Mouse (Mus musculus) frontal cortex, adult 2 months (tissue): ENCODE measurements around the gene Stpg2. TPM values are rescaled to one million over a fixed set of nuclear protein-coding genes. Genes with fewer than 3 reads are reported as not detected.
A peak's percentile ranks its signal among the peaks of the same experiment; 100 is the strongest.
"Not testable (repeated sequence)": the region's sequence is repeated elsewhere in the genome, so short reads cannot be mapped to it uniquely, and the experiment has no call there.

Experiments
- DNase-seq, 2 experiments: peaks; one replicate each; pipeline ENCODE4 v3.0.0; 2022; ENCODE audit warnings: low spot score in 1 of 2; ENCODE audit errors: extremely low spot score in 1 of 2
- polyA plus RNA-seq: library from polyadenylated mRNA; depleted of rRNA; stranded (reverse); fragments of >200 nt; gene quantifications from 2 replicates; pipeline ENCODE4 v1.2.3, GENCODE M21; 2012; rRNA removed

Stpg2 gene
- polyA plus RNA-seq = 0.12 TPM in 1 of 2 replicates, not detected in the other

DNA sequence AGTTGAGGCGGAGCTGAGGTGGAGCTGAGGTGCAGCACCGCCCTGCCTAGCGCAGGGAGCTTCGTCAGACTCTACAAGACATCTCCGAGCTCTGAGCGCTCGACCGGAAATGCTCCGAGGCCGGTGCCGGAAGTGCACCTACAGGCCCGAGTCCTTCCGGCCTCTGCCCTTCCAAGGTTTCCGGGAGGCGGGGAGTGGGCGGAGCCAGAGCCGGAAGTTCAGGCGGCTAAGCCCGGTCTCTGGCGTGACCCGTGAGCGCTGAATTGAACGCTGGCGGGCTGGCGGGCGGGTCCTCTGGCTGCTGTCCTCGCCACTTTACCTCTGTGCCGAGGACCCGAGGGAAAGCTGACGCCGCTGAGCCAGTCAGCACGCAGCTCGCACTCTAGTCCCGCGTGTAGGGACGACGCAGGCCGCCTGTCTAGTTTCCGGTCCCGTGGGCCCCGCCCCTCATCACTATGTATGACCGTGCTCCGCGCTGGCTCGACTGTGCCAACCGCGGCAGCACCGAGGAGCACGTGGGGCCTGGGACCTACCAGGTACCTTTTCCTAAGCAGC is at the start of gene Stpg2:
Gene Stpg2 (plus strand): TSS at position 251 of the 555 bp plus-strand sequence.
- DNase-seq = peak; percentile 94 to 96

DNA sequence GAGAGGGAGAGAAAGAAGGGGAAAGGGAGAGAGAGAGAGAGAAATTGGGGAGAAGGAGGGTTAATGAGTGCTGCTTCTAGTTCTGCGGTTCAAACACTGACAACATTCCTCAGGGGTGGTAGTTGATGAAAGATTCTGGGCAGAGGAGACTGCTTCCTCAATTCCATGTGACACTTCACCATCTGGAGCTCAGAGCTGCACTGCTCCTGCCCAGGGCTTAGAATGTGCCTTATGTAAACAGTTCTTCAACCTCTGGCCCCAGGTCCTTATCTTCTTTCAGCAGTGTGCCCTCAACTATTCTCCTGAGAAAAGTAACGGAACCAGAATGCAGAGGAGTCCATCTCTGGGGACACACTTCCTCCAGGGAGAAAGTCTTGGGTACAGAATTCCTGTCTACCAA is 43.3 kb upstream of the Stpg2 start:
- DNase-seq = peak in 1 of 2 experiments; percentile 22

DNA sequence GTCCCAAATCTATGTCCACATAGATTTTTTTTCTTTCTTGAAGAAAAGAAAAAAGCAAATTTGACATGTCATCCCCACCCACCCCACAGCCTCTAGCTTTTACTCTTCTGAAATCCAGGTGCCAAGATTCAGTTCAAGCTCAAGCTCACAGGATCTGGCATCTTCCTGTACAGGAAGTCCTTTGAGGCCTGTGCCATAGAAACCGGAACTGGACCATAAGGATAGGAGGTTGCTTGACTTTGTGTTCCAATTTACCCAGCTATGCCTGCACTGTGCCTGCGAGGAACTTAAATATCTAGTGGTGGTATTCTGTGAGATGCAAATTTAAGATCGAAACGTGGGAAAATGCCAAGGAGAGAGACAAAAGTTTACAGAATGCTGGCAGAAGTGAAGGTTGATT is 42.8 kb upstream of the Stpg2 start:
- no peak for DNase-seq

DNA sequence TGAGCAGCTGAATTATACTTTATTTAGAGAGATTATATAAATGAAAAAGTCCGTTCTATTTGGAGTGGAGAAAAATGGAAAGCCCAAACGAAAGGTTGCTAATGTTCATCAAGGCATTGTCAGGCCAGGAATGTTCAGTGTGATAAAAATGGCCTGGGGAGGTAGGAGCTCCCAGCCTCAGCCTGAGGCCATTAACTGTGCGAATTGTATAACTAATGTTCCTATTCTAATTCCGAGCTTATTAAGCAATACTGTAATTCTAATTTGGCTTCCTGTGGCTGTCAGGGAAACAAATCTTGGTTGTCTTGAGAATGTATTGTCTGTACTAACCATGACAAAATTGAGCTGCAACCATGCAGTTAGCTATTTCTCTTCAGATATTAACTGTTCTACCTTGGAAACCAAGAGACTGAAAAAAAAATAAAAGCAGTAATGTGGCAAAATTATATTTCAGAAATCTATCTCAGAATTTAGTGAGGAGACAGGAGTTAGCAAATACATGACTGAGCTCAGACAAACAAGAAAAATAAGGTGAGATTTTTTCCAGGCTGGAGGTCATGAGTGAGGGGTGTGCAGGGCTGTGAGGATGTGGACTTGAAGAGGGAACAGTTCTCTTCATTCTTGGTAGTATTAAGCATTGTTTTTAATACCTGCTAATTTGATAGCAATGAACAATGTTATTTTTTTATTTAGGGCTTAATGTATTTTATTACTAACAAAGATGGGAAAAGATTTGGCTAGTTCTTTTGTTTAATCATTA is 36.8 kb upstream of the Stpg2 start:
- DNase-seq = no peak

DNA sequence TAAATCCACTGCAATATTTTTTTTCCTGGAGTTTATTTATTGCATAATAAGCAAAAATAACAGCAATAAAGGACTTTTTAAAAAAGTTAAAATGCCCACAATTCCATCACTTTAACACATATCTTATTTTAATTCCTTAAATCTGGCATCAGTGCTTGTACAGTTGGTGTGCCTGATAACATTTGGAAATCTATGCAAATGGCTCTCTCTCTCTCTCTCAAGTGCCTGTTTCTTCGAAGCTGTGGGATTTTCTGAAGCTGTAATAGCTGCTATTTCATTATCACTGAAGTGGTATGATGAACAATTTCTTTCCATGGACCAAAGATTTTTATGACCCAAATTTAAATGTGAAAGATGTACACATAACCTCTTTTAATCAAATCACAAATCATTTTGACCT is 35.8 kb upstream of the Stpg2 start:
- no peak for DNase-seq

DNA sequence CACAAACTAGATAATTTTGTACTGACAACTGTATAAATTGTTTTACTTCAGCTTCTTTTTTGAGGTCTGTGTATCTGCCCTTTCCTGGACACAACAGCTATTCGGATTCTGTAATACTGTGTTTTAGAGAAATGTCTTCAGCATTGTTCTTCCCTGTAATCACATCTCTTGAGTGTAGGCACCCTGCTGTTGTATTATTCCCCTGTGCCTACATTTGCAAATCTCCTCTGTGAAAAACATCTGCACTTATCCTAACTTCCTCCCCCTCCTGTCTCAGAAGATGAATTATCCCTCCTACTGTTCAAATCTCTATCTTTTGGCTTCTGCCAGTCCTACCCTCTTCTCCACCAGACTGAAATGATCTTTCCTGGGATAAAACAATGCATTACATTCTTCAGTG is 28.6 kb upstream of the Stpg2 start:
- no peak for DNase-seq

DNA sequence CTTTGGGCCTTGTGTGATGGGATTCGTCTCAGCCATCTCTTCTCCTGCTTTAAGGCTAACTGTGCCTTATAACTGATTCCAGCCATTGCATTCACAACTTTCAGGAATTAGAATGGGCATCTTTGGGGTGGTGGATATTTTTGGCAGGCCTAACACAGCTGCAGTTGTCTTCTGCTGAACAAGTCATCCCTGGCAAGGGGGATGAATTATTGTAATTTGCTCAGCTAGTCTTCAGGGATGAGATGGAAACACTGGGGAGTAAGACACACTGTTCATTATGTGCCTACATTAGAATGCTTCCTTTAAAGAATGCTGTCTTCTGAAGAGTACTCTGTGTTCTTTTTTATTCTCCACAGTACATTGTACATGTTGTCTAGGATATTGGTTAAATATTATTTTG is 14.0 kb upstream of the Stpg2 start:
- DNase-seq = no peak

DNA sequence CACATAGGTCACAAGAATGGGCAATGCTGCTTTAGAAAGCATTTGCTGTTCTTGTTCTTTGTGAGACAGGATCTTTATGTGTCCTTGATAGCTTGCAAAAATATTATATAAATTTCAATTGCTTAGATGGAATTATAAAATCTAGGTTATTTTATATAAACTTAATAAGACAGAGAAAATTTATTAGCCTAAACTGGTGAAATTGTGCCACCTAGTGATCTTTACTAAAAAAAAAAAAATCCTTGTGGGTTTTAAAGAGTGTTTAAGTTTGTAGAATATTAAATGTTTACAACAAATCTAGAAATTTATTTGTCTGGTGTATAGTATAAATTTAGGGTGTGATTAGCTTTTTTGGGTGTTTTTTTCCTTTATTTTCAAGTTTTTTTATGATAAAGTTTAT is 11.6 kb upstream of the Stpg2 start:
- DNase-seq = no peak

DNA sequence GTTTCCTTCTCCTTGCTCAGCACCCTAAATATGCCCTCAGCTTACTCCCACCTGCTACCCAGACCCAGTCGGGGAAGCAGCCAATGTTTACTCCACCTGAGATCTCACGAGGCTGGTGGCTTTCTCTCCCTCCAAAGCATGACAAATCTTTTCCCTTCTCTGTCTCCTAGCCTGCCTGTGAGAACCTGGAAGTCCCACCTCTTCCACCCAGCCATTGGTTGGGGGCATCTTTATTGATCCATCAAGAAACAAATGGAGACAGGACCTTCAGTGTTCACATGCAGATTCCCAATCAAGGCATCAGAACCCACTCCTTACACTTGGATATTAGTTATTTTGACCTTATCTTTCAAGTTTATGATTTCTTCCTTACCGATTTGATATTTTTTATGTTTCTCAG is 7.1 kb upstream of the Stpg2 start:
- no peak for DNase-seq

DNA sequence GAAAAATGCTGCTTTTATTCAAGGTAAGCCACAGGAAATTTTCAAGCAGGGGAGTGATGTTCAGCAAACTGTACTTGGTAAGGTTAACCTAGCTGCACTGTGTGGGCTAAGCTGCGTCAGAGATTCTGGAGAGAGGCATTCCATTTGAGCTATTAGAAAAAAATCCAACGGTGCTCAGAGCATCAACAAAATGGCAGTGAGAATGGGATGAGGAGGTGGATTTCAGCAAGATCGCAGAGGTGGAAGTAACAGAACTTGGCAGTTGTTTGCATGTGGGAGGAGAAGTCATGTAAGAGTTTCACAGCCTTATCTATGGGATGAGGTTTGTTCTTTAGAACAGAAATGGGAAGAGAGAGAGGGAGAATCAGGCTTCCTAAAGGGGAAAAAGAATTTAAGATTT is 5.2 kb upstream of the Stpg2 start:
- DNase-seq = peak; percentile 56 to 76

DNA sequence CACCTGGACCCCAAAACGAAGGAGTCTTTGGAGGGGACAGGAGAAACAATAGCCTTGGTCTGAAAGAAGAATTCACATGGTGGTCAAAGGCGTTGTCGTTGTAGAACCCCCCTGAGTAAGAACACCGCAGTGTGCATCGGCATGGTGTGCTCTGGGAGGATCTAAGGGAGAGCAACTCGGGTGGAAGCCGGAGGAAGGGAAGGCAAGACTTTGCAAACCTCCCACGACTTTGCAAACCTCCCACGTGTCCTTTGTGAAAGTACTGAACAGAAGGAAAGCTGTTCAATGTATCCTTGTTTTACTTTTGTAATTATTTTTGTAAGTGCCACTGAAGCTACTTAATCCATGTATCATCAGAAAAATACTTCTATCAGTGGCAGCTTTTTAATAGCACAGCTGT is 11.5 kb downstream of the Stpg2 start:
- DNase-seq = peak in 1 of 2 experiments; percentile 24

DNA sequence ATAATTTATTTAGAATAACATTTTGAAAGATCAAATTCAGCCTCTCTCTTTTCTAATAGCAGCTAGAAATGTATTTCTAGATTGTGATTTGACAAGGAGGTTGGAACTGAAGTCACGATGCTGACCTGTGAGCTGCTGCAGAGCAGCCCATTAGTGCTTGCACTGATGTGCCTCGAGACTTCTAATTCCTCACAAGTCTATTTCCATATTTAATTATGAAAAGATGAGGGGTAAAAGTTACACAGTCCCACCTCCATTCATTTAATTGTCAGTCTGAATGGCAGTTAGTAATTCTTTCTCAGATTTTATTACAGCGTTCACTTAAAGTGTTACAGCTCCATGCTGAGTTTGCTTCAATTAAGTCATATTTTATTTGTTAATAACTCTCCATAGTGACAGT is 19.6 kb downstream of the Stpg2 start:
- no peak for DNase-seq

DNA sequence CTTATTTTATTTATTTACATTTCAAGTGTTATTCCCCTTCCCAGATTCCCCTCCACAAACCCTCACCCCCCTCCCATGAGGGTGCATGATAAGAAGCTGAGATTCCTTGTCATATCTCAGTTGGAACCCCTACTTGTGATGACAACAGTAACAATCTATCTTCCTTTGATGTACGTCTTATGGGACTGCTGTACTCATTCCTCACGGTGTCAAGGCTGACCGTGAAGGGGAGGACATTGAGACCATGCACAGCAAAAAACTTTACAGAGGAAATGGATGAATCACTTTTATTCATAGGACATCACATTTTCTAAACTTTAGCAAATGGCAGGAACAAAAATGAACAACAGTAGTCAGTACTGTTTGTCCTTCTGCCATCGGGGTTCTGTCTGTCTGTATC is 21.3 kb downstream of the Stpg2 start:
- DNase-seq = no peak

DNA sequence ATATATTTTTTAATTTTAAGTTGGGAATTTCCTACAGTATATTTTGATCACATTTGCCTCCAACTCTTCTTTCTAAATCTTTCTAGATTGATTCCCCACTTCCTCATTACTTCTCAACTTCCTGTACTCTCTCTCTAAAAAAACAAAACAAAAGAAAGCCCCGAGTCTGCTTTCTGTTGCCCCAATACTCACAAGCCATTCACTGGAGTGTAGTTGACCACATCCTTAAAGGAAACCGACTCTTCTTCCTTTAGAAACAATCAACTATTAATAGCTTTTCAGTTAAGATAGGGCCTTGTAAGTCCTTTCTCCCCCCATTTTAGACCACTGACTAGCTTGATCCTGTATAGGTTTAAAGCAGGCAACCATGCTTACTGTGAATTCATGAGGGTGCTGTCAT is 39.7 kb downstream of the Stpg2 start:
- DNase-seq = no peak

DNA sequence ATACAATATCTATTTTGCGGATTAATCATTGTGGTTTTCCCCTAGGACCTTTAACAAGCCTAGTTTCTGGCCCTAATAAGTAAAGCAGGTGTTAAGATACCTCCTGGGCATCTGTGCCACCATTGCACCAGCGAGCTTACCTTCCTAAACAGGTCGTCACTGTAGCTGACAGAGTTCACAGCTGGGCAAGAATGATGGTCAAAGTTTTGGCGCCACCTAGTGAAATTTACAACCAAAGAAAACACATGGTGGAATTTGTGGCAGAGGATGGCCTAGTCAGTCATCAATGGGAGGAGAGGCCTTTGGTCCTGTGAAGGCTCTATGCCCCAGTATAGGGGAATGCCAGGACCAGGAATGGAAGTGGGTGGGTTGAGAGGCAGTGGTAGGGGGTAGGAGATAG is 41.0 kb downstream of the Stpg2 start:
- peak in 1 of 2 experiments; percentile 14 for DNase-seq

DNA sequence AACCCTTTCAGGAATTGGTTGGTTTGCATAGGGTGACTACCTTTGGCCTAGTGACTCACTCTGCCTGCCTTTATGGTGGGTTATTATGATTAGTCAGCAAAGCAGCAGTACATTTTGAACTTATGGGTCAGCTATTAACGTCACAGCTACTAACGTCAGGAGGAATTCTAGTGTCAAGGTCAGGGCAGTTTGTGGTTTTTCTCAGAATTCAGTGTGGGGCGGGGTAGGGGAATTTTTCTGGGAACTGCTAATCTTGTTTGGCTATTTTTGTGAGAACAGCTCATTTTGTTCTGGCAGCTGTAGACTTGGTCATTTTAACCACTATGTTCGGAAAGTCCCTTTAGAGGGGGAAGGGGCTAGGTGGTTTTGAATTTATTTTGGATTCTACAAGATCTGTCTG is 56.9 kb downstream of the Stpg2 start:
- not testable (repeated sequence) for DNase-seq

DNA sequence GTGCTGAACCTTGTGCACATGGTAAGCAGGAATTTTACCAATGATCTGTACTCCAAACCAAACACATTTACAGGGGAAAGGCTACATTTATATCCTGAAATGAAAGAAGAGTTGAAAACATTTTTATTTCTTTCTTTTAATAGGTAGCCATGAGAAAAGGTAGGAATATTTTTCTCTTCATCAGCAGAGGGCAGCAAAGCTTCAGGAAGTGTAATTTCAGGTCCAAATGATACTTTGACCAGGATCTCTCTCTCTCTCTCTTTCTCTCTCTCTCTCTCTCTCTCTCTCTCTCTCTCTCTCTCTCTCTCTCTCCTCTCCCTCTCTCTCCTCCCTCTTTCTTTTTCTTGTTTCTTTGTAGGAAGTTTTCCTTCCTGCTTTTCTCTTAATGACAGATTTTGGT is 92.4 kb downstream of the Stpg2 start:
- peak in 1 of 2 experiments; percentile 71 for DNase-seq

DNA sequence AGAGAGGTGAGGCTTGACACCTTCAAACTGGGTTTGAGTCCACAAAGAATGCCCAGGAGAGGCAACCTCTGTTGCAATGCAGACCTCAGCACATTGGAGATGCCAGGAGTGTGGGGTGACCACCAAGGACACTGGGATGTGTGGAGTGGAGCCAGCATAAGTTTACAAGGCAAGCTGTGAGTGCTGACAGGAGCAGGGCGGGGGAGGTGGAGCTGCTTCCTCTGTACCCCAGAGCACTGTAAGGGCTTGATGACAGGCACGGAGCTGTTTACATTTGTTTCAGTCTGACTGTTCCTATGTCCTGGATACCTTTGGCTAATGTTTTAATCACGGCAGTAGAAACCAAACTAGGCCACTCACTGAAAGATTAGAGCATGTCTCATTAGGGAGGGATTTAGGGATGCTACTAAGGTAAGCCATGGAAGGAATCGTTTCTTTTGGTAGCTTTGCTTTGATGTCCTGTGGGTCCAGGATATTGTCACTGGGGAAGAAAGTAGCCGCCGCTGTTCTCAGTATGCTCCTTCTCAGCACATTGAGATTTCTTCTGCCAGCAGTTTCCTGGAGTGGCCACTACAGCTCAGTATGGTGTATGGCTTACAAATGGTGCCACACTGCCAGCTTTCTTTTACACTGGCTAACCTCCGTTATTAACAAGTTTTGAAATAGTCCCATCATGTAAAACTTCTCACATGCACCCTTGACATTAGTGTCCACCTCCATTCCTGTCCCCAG is 102.8 kb downstream of the Stpg2 start:
- DNase-seq = no peak

DNA sequence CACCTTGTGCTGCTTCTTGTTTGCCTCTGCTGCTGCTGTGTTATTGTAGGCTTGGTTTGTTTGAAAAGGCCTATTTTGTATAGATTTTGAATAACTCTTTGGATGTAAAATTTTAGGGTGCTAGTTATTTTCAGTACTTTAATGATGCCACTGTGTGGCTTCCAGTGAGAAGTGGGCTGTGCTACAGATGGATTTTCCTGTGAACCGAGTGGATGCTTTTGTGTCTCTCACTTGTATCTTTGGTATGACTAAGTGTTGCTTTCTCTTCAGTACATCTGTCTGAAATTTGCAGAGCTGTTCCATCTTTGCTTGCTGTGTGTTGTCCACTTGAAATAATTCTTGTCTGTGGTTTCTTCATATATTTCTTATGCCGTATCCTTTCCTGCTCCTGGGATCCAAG is 106.2 kb downstream of the Stpg2 start:
- peak; percentile 68 to 76 for DNase-seq

DNA sequence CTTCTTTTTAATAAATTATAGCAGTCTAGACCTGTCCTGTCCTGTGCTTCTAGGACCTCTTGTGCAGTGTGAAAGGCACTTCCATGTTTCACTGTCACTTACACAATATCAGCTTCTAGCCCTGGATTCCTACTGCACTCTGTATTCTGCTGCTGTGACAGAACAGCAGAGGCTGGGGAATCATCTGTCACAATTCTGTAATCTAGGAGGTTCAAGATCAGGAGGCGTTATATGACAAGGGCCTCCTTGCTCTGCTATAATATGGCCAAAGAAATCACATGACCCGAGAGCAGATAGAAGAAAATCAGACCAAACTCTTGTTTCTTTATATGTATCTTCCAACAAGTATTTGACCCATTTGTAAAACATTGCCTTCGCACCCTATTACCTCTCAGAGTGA is 175.0 kb downstream of the Stpg2 start:
- no peak for DNase-seq

DNA sequence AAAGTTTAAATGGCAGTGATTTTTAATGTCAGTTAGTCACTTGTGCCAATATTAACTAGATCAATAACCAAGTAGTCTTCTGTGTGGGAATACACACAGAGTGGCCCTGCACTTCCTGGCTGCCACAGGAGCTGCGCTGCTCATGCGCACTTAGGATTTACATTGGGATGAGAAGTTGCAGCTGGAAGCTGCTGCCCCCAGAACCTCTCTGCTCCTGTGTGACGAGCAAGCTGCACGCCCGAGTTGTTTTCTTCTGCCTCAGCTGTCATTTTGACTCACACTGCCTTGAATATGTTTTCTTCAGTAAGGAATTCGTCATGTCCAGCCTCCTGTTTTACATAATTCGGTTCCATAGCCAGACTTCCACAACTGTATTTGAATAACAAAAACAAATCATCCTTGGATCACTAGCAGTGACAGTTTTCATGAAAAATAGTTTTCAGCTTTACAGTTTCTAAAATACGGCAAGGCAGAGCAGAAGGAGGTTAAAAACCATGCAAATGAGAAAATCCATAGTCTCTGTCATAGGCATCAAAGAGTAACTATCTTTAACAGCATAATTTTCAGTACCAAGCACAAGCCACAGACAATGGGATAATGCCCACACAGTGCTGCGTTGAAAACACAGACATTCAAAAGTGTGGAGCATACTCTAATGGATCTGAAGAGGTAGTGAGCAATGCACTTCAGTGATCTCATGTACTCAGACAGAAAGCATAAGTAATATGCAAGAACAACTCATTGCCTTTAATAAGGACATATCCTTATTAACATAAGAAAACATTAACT is 191.8 kb downstream of the Stpg2 start:
- DNase-seq = peak in 1 of 2 experiments; percentile 42
